Mouse (Mus musculus) heart, embryonic 11.5 days (tissue): ENCODE measurements around the gene Gba. TPM values are rescaled to one million over a fixed set of nuclear protein-coding genes. Genes with fewer than 3 reads are reported as not detected.

Source experiments
- ATAC-seq: fragments of 200-750 bp; cut with Nextera tagmentation; replicated peaks from 2 replicates; pipeline ENCODE4 v1.8.0; 2017; ENCODE audit warnings: moderate library complexity; ENCODE audit not compliant: insufficient number of reproducible peaks, low FRiP score, low TSS enrichment
- H3K27ac ChIP-seq: fragments of 300-500 bp; sonication (generic); 2 replicates; pipeline ENCODE4 v1.5.1; 2014; ENCODE audit warnings: mild to moderate bottlenecking, low read depth, low read length
- H3K27me3 ChIP-seq: fragments of 300-500 bp; sonication (generic); 2 replicates; pipeline ENCODE4 v1.6.1; 2014; ENCODE audit warnings: mild to moderate bottlenecking, low read length, mixed read lengths; ENCODE audit not compliant: control insufficient read depth, insufficient read depth
- H3K36me3 ChIP-seq: fragments of 300-500 bp; sonication (generic); 2 replicates; pipeline ENCODE4 v1.6.1; 2014; ENCODE audit warnings: mild to moderate bottlenecking, low read length, moderate library complexity, mixed read lengths; ENCODE audit not compliant: control insufficient read depth, insufficient read depth
- H3K4me1 ChIP-seq: fragments of 300-500 bp; sonication (generic); 2 replicates; pipeline ENCODE4 v1.6.1; 2014; ENCODE audit warnings: low read length; ENCODE audit not compliant: control insufficient read depth, insufficient read depth
- H3K4me2 ChIP-seq: fragments of 300-500 bp; sonication (generic); 2 replicates; pipeline ENCODE4 v1.6.1; 2014; ENCODE audit warnings: mild to moderate bottlenecking, moderate library complexity
- H3K4me3 ChIP-seq: fragments of 300-500 bp; sonication (generic); 2 replicates; pipeline ENCODE4 v1.5.1; 2014; ENCODE audit warnings: low read depth, low read length
- H3K9ac ChIP-seq: fragments of 300-500 bp; sonication (generic); 2 replicates; pipeline ENCODE4 v1.6.1; 2014; ENCODE audit warnings: mild to moderate bottlenecking, low read depth, low read length, moderate library complexity
- H3K9me3 ChIP-seq: fragments of 300-500 bp; sonication (generic); replicated peaks from 2 replicates; pipeline ENCODE4 v1.6.1; 2016; ENCODE audit warnings: low read length; ENCODE audit not compliant: control insufficient read depth
- WGBS: fragments of 180-500 bp; shearing (Covaris S2); extraction: QIAGEN DNeasy Blood & Tissue Kit; methylation state at CpG from one replicate; pipeline ENCODE4 v1.1.7; 2014; ENCODE audit not compliant: insufficient replicate concordance; 5-methylcytosine and 5-hydroxymethylcytosine counted together
- polyA plus RNA-seq: library from polyadenylated mRNA; unstranded; fragments of >200 nt; fragmentation: Nextera tagmentation; extraction: Ambion mirVana; gene quantifications from 2 replicates; pipeline ENCODE4 v1.2.1, GENCODE M21; 2014

The Gba gene
- polyA plus RNA-seq, 1 experiment from 2014 or later: 33.3 TPM

DNA sequence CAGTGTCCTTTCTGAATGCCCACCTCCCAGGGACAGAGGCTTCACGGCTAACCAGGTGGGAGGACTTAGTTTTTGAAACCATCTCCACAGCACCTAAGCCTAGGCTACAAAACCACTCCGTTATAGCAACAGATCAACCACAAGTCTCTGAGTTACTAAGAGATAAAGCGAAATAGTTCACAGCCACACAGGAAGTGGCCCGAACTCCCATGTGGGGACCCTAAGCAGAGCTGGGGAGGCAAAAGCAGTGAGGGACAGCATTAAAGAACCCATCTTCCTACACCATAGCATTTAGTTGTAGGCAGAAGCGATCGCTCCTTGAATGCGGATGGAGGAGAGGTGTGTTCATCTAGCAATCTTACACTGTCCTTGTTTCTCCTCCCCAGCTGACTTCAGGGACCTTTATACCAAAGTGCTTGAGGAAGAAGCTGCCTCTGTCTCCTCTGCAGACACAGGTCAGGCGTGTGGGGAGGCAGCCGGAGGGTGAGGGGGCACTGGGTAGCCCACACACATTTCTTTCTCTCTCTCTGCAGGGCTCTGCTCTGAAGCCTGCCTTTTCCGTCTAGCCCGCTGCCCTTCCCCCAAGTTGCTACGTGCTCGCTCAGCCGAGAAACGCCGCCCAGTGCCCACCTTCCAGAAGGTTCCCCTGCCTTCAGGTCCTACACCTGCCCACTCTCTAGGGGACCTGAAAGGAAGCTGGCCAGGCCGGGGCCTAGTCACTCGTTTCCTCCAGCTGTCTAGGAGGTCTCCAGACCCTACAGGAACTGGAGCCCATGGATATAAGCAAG, 14.8 kb upstream of the Gba start:
- no peak for ATAC-seq
- Histone ChIP-seq H3K27me3 (peaks cover 4% of the 10 kb centered on the region; the same call in 1 of the 2 replicates), H3K9ac (no peak overlapping the region; the same call in 1 of the 2 replicates), H3K36me3 (no peaks in the 10 kb centered on the region), H3K4me3 (no peak overlapping the region), H3K4me2 (no peak overlapping the region), H3K4me1 (peaks cover 6% of the 10 kb centered on the region; the same call in 1 of the 2 replicates), H3K27ac (no peak overlapping the region), H3K9me3 (no peaks in the 10 kb centered on the region)
- WGBS: 64% methylated on average over 18 of the region's 18 CpGs

DNA sequence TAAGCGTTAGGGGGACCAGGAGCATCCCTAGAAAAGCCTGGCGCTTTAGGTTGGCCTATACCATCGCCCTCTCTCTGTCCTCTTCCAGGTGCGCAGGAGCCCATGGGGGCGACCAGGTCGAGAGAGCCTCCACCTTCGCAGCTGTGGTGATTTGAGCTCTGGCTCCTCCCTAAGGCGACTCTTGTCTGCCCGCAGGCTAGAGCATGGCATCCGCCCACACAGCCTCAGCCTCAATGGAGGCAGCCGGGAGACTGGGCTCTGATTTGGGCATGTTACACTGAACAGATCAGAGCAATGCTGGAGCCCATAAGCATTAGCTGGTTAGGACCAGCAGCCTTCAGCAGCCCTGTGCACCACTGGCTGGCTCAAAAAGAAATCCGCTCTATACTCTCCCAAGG, 14.3 kb upstream of the Gba start:
- ATAC-seq: no peak
- no peak overlapping the region for H3K4me2 ChIP-seq
- 67% methylated on average over 12 of the region's 12 CpGs for WGBS
- peaks cover 6% of the 10 kb centered on the region; the same call in 1 of the 2 replicates for H3K4me1 ChIP-seq
- no peak overlapping the region; the same call in 1 of the 2 replicates for H3K9ac ChIP-seq
- H3K9me3 ChIP-seq: no peaks in the 10 kb centered on the region
- H3K27me3 ChIP-seq: peaks cover 4% of the 10 kb centered on the region; the same call in 1 of the 2 replicates
- no peak overlapping the region for H3K27ac ChIP-seq
- no peaks in the 10 kb centered on the region for H3K36me3 ChIP-seq
- no peak overlapping the region for H3K4me3 ChIP-seq

DNA sequence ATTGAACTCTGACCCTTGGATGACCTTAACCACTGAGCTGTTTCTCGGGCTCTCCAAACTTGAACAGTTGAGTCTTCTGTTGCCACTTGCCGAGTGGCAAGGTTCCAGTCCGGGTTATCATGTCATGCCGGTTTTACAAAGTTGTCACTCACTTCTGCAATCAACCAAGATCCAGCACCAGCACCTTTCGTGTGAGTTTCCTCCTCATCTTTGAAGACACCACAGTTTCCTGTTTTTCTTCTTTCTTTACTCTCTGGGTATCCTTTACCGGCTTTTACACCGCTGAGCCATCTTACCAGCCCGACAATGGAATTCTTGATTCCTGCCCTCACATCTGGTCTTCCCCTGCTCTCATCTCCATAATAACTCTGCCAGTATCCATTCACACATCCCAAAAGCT, 12.3 kb upstream of the Gba start:
- Histone ChIP-seq H3K9me3 (no peaks in the 10 kb centered on the region), H3K4me1 (no peaks in the 10 kb centered on the region), H3K36me3 (no peaks in the 10 kb centered on the region), H3K4me3 (no peak overlapping the region), H3K9ac (no peak overlapping the region), H3K4me2 (no peak overlapping the region), H3K27ac (no peak overlapping the region), H3K27me3 (peaks cover 4% of the 10 kb centered on the region; the same call in 1 of the 2 replicates)
- WGBS: 76% methylated on average over 8 of the region's 8 CpGs
- no peak for ATAC-seq

DNA sequence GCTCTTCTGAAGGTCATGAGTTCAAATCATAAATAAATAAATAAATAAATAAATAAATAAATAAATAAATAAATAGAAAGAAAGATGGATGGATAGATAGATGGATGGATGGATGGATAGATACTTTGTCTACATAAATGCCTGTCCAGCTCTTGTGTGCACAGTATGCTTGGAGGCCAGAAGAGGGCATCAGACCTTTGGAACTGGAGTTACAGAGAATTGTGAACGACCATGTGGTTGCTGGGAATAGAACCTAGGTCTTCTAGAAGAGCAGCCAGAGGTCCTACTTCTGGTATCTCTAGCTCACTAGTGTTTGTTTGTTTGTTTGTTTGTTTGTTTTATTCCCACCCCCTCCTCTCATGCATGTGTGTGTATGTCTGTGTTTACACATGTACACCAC, 9.4 kb upstream of the Gba start:
- ATAC-seq: no peak

DNA sequence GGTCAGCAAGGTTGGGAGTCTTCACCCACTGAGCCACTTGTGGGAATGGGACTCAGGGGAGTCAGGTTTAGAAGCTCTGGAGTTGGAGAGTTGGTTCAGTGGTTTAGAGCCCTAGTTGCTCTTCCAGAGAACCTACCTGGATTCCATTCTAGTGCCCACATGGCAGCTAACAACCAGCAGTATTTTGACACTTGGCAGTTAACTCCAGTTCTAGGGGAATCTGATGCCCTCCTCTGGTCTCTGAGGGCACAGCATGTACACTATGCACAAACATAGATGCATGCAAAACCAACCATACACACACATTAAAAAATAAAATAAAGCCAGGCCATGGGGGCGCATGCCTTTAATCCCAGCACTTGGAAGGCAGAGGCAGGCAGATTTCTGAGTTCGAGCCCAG, 8.9 kb upstream of the Gba start:
- WGBS: 92% methylated on average over 2 of the region's 2 CpGs
- H3K4me2 ChIP-seq: no peak overlapping the region

More for the DNA sequence above, 9.4 kb upstream of the Gba start:
- Histone ChIP-seq H3K4me1 (no peaks in the 10 kb centered on the region), H3K9me3 (no peaks in the 10 kb centered on the region), H3K36me3 (no peaks in the 10 kb centered on the region), H3K27ac (no peak overlapping the region), H3K4me3 (no peak overlapping the region), H3K4me2 (no peak overlapping the region), H3K9ac (no peak overlapping the region), H3K27me3 (no peaks in the 10 kb centered on the region)
- WGBS: 79% methylated on average over 1 of the region's 1 CpGs

DNA sequence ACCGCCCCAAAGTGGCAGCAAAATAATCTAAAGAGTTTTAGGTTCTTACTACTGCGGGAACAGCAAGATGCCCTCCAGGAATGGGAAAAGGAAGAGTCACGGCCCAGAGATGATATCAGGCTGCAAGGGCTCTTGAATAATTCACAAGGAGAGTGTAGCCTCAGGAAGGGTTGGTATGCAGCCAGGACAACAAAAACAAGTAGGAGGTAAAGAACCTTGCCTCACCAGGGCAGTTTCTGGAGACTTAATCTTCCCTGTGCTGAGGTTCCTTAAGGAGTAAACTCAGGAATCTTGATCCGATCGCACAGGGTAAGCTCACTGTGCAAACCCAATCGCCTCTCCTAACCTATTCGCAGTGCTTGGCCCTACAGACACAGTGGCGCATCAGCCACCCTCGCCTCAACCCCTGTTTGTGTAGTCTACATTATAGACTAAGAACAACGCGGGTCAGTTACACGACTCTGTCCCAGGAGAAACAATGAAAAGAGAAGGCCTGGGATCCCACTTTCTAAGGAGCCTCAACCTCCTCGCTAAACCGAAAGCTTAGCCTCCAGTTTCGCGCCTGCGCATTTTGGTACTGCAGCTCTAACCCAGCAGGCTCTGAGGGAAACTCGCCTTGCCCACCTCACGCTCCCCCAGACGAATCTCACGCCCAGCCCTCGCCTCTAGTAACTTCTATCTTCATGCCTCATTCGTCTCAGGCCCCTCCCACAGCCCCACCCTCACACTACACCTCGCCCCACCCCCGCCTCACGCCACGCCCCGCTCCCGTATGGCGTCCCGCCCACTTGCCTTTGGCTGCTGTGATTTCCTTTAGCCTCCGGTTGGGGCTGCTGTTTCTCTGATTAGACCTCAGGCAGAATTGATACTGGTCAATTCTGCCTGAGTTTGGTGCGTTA, 6.5 kb upstream of the Gba start:
- Histone ChIP-seq H3K4me3 (peak overlapping the region; percentile 46), H3K4me2 (peak overlapping the region; percentile 69), H3K9me3 (no peaks in the 10 kb centered on the region), H3K9ac (peak overlapping the region; percentile 77), H3K4me1 (no peaks in the 10 kb centered on the region), H3K36me3 (no peaks in the 10 kb centered on the region), H3K27ac (peak overlapping the region; percentile 65), H3K27me3 (no peaks in the 10 kb centered on the region)
- 8% methylated on average over 33 of the region's 33 CpGs for WGBS
- peak; percentile 94 for ATAC-seq

More for the DNA sequence above, 8.9 kb upstream of the Gba start:
- no peaks in the 10 kb centered on the region for H3K36me3 ChIP-seq
- no peak for ATAC-seq
- H3K4me1 ChIP-seq: no peaks in the 10 kb centered on the region
- H3K27ac ChIP-seq: no peak overlapping the region
- H3K4me3 ChIP-seq: no peak overlapping the region
- no peak overlapping the region for H3K9ac ChIP-seq
- no peaks in the 10 kb centered on the region for H3K27me3 ChIP-seq
- no peaks in the 10 kb centered on the region for H3K9me3 ChIP-seq

DNA sequence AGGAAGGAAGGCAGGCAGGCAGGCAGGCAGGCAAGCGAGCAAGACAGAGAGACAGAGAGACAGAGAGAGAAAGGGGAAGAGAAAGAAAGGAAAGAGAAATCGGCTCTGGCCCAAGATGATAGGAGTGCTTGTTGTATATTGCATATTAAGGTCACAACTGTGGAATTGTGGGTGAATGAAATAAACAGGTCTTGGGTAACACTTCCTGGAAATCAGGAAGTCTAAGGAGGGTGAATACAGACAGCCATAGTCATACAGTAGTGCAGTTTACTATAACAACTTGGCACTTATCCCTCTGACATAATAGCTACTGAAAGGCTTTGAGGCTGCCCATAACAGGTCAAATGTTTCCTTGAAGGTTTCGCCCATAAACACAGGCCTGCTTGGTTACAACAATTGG, 2.9 kb upstream of the Gba start:
- WGBS: 63% methylated on average over 3 of the region's 3 CpGs
- Histone ChIP-seq H3K36me3 (no peaks in the 10 kb centered on the region), H3K27me3 (no peaks in the 10 kb centered on the region)

DNA sequence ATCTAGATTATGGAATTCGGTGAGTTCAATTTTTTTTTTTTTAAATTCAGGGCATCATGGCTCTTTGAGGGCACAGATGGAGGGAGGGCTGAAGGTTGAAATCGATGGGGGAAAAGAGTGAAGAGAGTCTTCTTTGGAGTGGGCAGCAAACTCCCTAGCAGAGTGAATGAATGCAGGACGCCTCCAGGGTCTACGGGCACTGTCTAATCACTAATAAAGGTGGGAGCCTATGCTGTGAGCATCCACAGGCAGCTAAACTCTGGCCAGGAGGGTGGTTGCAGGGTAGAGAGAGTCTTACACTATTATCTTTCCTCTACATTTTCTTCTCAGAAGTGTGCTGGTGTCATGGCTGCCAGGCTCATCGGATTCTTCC, 400 bp downstream of the Gba start:
- Histone ChIP-seq H3K4me3 (peak overlapping the region; percentile 69), H3K27me3 (no peaks in the 10 kb centered on the region), H3K4me2 (peak overlapping the region; percentile 70), H3K4me1 (peaks cover 5% of the 10 kb centered on the region), H3K27ac (no peak overlapping the region), H3K9ac (peak overlapping the region; percentile 69), H3K36me3 (peaks cover 7% of the 10 kb centered on the region; the same call in 1 of the 2 replicates), H3K9me3 (no peaks in the 10 kb centered on the region)
- no peak for ATAC-seq
- WGBS: 33% methylated on average over 5 of the region's 5 CpGs

More for the DNA sequence above, 2.9 kb upstream of the Gba start:
- Histone ChIP-seq H3K4me3 (no peak overlapping the region), H3K9ac (no peak overlapping the region), H3K4me1 (peaks cover 5% of the 10 kb centered on the region), H3K4me2 (no peak overlapping the region), H3K27ac (no peak overlapping the region), H3K9me3 (no peaks in the 10 kb centered on the region)
- no peak for ATAC-seq
